Mouse (Mus musculus): ENCODE results near the gene Kdm6a. TPM values are rescaled to one million over a fixed set of nuclear protein-coding genes. Genes with fewer than 3 reads are reported as not detected.

The Kdm6a gene
- polyA plus RNA-seq (2015; fragmentation: Nextera tagmentation; extraction: Ambion mirVana) = 17.8 and 22.6 TPM in 2 replicates

GRCm38 (mm10) chrX:18162192-18162857, at the start of gene Kdm6a:
Gene Kdm6a, plus strand, starts transcription at chrX:18162575.
- Histone ChIP-seq H3K4me3 (peak within 1 kb of the TSS; percentile 79), H3K36me3 (no peaks in the 10 kb centered on the region), H3K9ac (peak within 1 kb of the TSS; percentile 91), H3K4me1 (replicated peaks) (0 out of 2 replicates have a peak, but pooled peaks cover 3% of the 10 kb centered on the region), H3K4me2 (peak within 1 kb of the TSS; percentile 69), H3K27ac (replicated peaks) (peak within 1 kb of the TSS; percentile 97), H3K27me3 (no peaks in the 10 kb centered on the region), H3K9me3 (no peaks in the 10 kb centered on the region)
- WGBS = 2% methylated on average over 50 of the region's 50 CpGs
- peak; percentile 99 for ATAC-seq (ENCODE audit: low read depth)

GRCm38 (mm10) chrX:18145557-18145956, 16.8 kb upstream of the Kdm6a start, which contains the start of gene Dusp21:
Gene Dusp21, plus strand, starts transcription at chrX:18145857.
- no peaks in the 10 kb centered on the region for H3K36me3 ChIP-seq
- H3K27me3 ChIP-seq = no peaks in the 10 kb centered on the region
- H3K27ac ChIP-seq (replicated peaks) = no peak within 1 kb of the TSS
- H3K4me3 ChIP-seq = no peak within 1 kb of the TSS
- no peaks in the 10 kb centered on the region for H3K4me1 ChIP-seq (replicated peaks)
- ATAC-seq (ENCODE audit: low read depth) = no peak
- H3K4me2 ChIP-seq = no peak within 1 kb of the TSS
- H3K9ac ChIP-seq = no peak within 1 kb of the TSS
- WGBS = 87% methylated on average over 1 of the region's 1 CpGs
- no peaks in the 10 kb centered on the region for H3K9me3 ChIP-seq

GRCm38 (mm10) chrX:18160734-18161442, 1.5 kb upstream of the Kdm6a start:
- Histone ChIP-seq H3K9ac (no peak overlapping the region), H3K27ac (replicated peaks) (peak overlapping the region; percentile 95; the same call in 1 of the 2 replicates)

GRCm38 (mm10) chrX:18161796-18162191, 581 bp upstream of the Kdm6a start:
- Histone ChIP-seq H3K27ac (replicated peaks) (peak overlapping the region; percentile 95), H3K27me3 (no peaks in the 10 kb centered on the region), H3K9ac (peak overlapping the region; percentile 85), H3K4me2 (peak overlapping the region; percentile 63), H3K4me1 (replicated peaks) (0 out of 2 replicates have a peak, but pooled peaks cover 3% of the 10 kb centered on the region), H3K9me3 (no peaks in the 10 kb centered on the region), H3K36me3 (no peaks in the 10 kb centered on the region), H3K4me3 (peak overlapping the region; percentile 79)
- WGBS = under 1% methylated on average over 28 of the region's 28 CpGs
- peak; percentile 78 for ATAC-seq (ENCODE audit: low read depth)

More at GRCm38 (mm10) chrX:18160734-18161442, 1.5 kb upstream of the Kdm6a start:
- ATAC-seq (ENCODE audit: low read depth) = no peak
- Histone ChIP-seq H3K4me2 (peak overlapping the region; percentile 63), H3K4me1 (replicated peaks) (0 out of 2 replicates have a peak, but pooled peaks cover 3% of the 10 kb centered on the region), H3K36me3 (no peaks in the 10 kb centered on the region), H3K4me3 (peak overlapping the region; percentile 79; the same call in 1 of the 2 replicates), H3K27me3 (no peaks in the 10 kb centered on the region), H3K9me3 (no peaks in the 10 kb centered on the region)
- WGBS = 59% methylated on average over 4 of the region's 4 CpGs

- Histone ChIP-seq H3K4me1 (replicated peaks) (0 out of 2 replicates have a peak, but pooled peaks cover 3% of the 10 kb centered on the region), H3K27me3 (no peaks in the 10 kb centered on the region), H3K36me3 (no peaks in the 10 kb centered on the region), H3K9me3 (no peaks in the 10 kb centered on the region), H3K4me2 (peak overlapping the region; percentile 69), H3K9ac (peak overlapping the region; percentile 91), H3K4me3 (peak overlapping the region; percentile 79), H3K27ac (replicated peaks) (peak overlapping the region; percentile 97)
- peak; percentile 36 for ATAC-seq (ENCODE audit: low read depth)
- WGBS = under 1% methylated on average over 81 of the region's 95 CpGs
Observed at GRCm38 (mm10) chrX:18162861-18163731, 721 bp downstream of the Kdm6a start.

GRCm38 (mm10) chrX:18163917-18164624, 1.7 kb downstream of the Kdm6a start:
- no peaks in the 10 kb centered on the region for H3K36me3 ChIP-seq
- H3K27ac ChIP-seq (replicated peaks) = peak overlapping the region; percentile 97
- H3K4me1 ChIP-seq (replicated peaks) = 0 out of 2 replicates have a peak, but pooled peaks cover 3% of the 10 kb centered on the region
- H3K4me3 ChIP-seq = peak overlapping the region; percentile 79
- H3K9me3 ChIP-seq = no peaks in the 10 kb centered on the region
- no peak for ATAC-seq (ENCODE audit: low read depth)
- 1% methylated on average over 10 of the region's 10 CpGs for WGBS
- H3K27me3 ChIP-seq = no peaks in the 10 kb centered on the region
- H3K9ac ChIP-seq = peak overlapping the region; percentile 91
- peak overlapping the region; percentile 69 for H3K4me2 ChIP-seq

- no peak for ATAC-seq (ENCODE audit: low read depth)
- H3K9ac ChIP-seq = no peak overlapping the region
- H3K9me3 ChIP-seq = no peaks in the 10 kb centered on the region
- H3K36me3 ChIP-seq = no peaks in the 10 kb centered on the region
- no peak overlapping the region; the same call in 1 of the 2 replicates for H3K4me3 ChIP-seq
- H3K4me2 ChIP-seq = peak overlapping the region; percentile 69
- 0 out of 2 replicates have a peak, but pooled peaks cover 3% of the 10 kb centered on the region for H3K4me1 ChIP-seq (replicated peaks)
- H3K27ac ChIP-seq (replicated peaks) = no peak overlapping the region
- WGBS = 86% methylated on average over 2 of the region's 2 CpGs
- H3K27me3 ChIP-seq = no peaks in the 10 kb centered on the region
Observed at GRCm38 (mm10) chrX:18165121-18165520, 2.7 kb downstream of the Kdm6a start.

GRCm38 (mm10) chrX:18166961-18167360, 4.6 kb downstream of the Kdm6a start:
- Histone ChIP-seq H3K4me3 (no peak overlapping the region), H3K4me1 (replicated peaks) (no peaks in the 10 kb centered on the region), H3K9ac (no peak overlapping the region), H3K4me2 (no peak overlapping the region), H3K36me3 (no peaks in the 10 kb centered on the region), H3K27ac (replicated peaks) (no peak overlapping the region), H3K9me3 (no peaks in the 10 kb centered on the region), H3K27me3 (no peaks in the 10 kb centered on the region)
- 89% methylated on average over 3 of the region's 3 CpGs for WGBS
- ATAC-seq (ENCODE audit: low read depth) = no peak

- no peaks in the 10 kb centered on the region for H3K27me3 ChIP-seq
- H3K4me1 ChIP-seq (replicated peaks) = no peaks in the 10 kb centered on the region
- WGBS = 91% methylated on average over 1 of the region's 1 CpGs
- H3K9me3 ChIP-seq = no peaks in the 10 kb centered on the region
- no peak overlapping the region for H3K4me2 ChIP-seq
- no peak overlapping the region for H3K27ac ChIP-seq (replicated peaks)
- no peak overlapping the region for H3K9ac ChIP-seq
- no peaks in the 10 kb centered on the region for H3K36me3 ChIP-seq
- ATAC-seq (ENCODE audit: low read depth) = no peak
- no peak overlapping the region for H3K4me3 ChIP-seq
Observed at GRCm38 (mm10) chrX:18168940-18169339, 6.6 kb downstream of the Kdm6a start.

GRCm38 (mm10) chrX:18174831-18175230, 12.5 kb downstream of the Kdm6a start:
- H3K4me2 ChIP-seq = no peak overlapping the region
- no peak overlapping the region for H3K9ac ChIP-seq
- H3K36me3 ChIP-seq = no peaks in the 10 kb centered on the region
- H3K27me3 ChIP-seq = no peaks in the 10 kb centered on the region
- H3K4me1 ChIP-seq (replicated peaks) = 0 out of 2 replicates have a peak, but pooled peaks cover 3% of the 10 kb centered on the region
- H3K9me3 ChIP-seq = no peaks in the 10 kb centered on the region
- no peak overlapping the region for H3K27ac ChIP-seq (replicated peaks)
- H3K4me3 ChIP-seq = no peak overlapping the region
- 78% methylated on average over 4 of the region's 4 CpGs for WGBS
- ATAC-seq (ENCODE audit: low read depth) = no peak

GRCm38 (mm10) chrX:18177803-18178202, 15.4 kb downstream of the Kdm6a start:
- Histone ChIP-seq H3K4me1 (replicated peaks) (0 out of 2 replicates have a peak, but pooled peaks cover 3% of the 10 kb centered on the region), H3K4me3 (no peak overlapping the region), H3K36me3 (no peaks in the 10 kb centered on the region), H3K4me2 (no peak overlapping the region), H3K9me3 (no peaks in the 10 kb centered on the region), H3K9ac (no peak overlapping the region), H3K27me3 (no peaks in the 10 kb centered on the region), H3K27ac (replicated peaks) (no peak overlapping the region)
- no peak for ATAC-seq (ENCODE audit: low read depth)
- WGBS = 89% methylated on average over 4 of the region's 4 CpGs

Measured in neural tube, embryonic 13.5 days (tissue).